Mouse (Mus musculus) heart, postnatal 25 days (tissue): ENCODE results near the gene Anapc15. TPM values are rescaled to one million over a fixed set of nuclear protein-coding genes. Genes with fewer than 3 reads are reported as not detected.

Source experiments
- DNase-seq: peaks from one replicate; pipeline ENCODE4 v3.0.0; 2022; ENCODE audit warnings: low spot score
- intact Hi-C: fragments of 180-260 bp; cut with DNase I; formaldehyde crosslinking; loops from one replicate; pipeline ENCODE4 v1.15.1; 2025
- total RNA-seq, 2 experiments: library from RNA; stranded (reverse); gene quantifications; 2 replicates each; pipeline ENCODE4 v1.2.3; 2021

Gene Anapc15
- total RNA-seq: 10 to 100 TPM; 16.5 to 17.9 TPM

DNA sequence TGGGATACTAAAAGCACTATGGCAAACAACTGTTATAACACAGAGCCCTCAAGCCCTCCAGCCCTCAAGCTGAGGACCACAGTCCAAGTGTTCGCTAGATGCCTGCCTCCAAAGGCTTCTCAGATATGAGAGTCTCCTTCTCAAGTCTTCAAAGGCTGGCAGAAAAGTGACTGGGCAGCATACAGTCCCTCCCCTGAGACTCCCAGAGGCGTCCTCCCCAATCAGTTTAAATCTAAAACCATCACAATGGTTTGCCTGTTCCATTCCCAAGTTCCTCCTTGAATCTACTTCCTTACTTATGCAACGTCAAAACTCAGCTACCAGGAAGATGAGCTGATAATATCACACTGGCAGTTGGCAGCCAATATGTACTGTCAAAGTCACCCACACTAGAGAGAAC lies at the start of gene Anapc15:
Anapc15 (plus strand) TSS at position 301 of the 400 bp plus-strand sequence.
- DNase-seq: no peak
- intact Hi-C loops: no loop called here

GRCm38 (mm10) chr7:101817861-101818401 lies 45.6 kb upstream of the Anapc15 start, which contains the start of gene Phox2a:
Gene Phox2a, plus strand, starts transcription at chr7:101818313.
- DNase-seq: no peak
- intact Hi-C loops: no loop called here

DNA sequence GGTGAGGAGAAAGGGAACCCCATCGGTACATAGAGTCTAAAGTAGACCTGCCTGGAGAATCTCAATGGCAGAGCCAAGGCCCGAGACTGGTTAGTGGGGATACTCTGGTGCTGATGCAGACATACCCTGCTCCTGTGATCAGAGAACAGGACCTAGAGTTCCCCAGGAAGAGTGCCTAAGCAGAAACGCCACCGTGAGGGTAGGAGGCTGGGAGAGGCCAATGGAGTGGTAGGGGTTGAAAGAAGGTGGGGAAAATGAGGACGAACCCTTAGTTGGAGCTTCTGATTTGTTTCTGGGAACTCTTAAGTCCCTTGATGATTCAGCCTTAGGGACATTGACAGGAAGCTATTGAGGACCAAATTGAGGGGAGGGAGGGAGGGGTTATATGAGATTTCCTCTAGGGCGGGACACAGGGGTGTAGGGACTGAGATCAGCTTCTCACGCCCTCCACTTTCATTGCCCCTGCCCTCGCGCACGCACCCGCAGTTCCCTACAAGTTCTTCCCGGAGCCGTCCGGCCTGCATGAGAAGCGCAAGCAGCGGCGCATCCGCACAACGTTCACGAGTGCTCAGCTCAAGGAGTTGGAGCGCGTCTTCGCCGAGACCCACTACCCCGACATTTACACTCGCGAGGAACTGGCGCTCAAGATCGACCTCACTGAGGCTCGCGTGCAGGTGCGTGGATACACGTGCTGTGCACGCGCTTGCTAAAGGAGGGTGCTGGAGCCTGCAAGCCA lies 43.1 kb upstream of the Anapc15 start:
- intact Hi-C loops: no loop called here
- DNase-seq: no peak

DNA sequence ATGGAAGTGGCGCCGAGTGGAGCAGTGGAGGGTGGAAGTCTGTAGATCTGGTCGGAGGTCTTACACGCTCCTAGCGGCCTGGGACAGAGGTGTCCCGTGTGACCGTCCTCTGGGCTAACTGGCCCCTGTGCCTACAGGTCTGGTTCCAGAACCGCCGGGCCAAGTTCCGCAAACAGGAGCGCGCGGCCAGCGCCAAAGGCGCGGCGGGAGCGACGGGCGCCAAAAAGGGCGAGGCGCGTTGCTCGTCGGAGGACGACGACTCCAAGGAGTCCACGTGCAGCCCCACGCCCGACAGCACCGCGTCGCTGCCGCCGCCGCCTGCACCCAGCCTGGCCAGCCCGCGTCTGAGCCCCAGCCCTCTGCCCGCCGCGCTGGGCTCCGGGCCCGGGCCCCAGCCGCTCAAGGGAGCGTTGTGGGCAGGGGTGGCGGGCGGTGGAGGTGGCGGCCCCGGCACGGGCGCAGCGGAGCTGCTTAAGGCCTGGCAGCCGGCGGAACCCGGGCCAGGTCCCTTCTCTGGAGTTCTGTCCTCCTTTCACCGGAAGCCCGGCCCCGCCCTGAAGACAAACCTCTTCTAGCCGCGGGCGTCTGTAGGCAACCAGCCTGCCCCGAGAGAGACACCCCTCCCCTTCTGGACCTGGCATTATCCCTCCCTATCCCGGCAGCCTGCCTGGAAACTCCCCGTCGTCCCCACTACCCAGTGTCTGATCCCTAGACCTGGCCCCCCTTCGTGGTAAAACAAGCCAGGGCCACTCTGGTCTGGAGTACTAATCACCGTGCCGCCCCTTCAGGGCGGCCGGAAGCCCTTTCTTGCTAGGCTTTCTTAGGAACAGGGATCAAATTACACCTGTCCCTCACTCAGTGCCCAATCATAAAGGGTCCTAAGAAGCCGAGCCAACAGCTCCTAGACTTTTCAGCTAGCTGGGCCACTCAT lies 41.7 kb upstream of the Anapc15 start:
- intact Hi-C loops: loop anchor here (2.0 kb wide), 1 partner anchor 15 kb away; no protein-coding TSS in a partner anchor
- peak; percentile 61 for DNase-seq

DNA sequence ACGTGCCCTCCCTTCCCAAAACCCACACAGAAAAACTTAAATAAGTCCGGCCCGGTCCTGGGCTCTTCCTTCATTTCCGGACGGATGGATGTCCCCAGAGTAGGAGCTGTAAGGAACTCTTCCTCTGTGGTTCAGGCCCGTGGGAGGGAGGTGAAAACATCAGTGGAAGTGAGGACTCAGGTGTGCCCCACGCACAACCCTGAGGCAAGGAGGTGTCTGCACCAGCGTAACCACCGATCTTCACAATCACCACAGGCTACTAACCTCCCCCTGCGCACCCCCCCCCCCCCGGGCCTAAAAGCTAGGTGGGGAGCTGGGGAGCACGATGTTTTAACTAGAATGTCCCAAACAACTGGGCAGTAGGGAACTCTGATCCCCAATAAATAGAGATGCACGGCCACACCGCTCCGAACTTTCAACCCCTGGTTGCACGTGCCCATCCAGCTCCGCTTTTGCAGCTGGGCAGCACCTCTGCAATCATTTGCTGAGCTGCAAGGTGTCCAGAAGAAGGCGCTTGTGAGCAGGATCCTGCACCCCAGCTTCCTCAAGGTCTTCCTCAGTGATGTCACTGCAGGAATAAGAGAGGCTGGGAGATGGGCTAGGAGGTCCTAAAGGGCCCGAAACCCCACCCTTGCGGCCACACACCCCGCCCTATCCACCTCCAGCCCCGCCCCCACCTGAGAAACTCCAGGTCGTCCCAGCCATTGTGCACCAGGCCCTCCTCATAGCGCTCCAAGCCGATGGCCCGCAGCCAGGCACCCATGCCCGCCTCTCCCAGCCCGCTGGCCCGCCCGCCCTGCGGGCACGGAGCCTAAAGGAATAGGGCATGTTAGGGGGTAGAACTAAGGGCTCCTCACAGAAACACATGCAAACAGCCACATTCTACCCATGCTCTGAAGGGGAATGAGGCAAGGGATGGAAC lies 40.4 kb upstream of the Anapc15 start:
- no peak for DNase-seq
- intact Hi-C loops: loop anchor here (2.0 kb wide), 1 partner anchor 14 kb away; no protein-coding TSS in a partner anchor

- no peak for DNase-seq
- intact Hi-C loops: loop anchor here (2.0 kb wide), 1 partner anchor 13 kb away; no protein-coding TSS in a partner anchor
Observed at GRCm38 (mm10) chr7:101823758-101824630, 39.5 kb upstream of the Anapc15 start.

- DNase-seq: no peak
- intact Hi-C loops: no loop called here
Observed at GRCm38 (mm10) chr7:101830373-101830772, 33.1 kb upstream of the Anapc15 start.

DNA sequence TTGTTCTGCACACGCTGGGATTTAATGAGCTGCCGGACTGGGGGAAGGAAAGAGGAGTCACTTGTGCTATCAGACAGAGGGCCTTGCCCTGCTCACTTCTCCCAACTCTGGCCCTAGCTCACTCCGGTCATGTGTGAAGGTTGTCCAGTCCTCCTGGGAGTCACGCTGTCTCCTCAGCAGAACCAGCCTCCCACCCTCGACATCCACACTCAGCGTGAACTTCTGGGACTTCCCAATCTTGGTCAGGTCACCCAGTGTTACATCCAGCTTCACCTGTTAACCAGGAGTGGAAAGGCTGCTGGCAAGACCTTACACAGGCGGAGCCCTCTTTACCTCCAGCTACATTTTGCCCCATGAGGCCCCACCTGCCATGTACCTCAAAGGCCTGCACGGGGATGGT lies 32.1 kb upstream of the Anapc15 start:
- no peak for DNase-seq
- intact Hi-C loops: no loop called here

- intact Hi-C loops: no loop called here
Observed at GRCm38 (mm10) chr7:101832372-101832771, 31.1 kb upstream of the Anapc15 start.

DNA sequence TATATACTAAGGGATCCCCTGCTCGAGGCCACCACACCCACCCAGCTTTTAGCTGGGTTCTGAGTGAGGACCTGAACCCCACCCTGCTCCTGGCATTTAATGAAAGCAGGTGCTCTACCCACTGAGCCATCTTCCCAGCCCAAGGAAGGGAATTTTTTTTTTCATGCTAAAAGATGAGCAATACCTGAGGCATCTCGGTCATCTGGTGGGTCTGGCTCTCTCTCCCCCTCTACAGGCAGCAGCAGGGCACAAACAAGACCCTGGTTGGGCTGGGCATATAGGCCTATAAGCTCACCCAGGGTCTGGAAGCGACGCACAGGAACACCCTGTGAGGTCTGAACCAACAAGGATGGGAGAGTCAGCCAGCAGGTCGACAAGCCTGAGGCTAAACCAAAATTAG lies 30.2 kb upstream of the Anapc15 start:
- no peak for DNase-seq
- intact Hi-C loops: no loop called here

More at GRCm38 (mm10) chr7:101832372-101832771, 31.1 kb upstream of the Anapc15 start:
- DNase-seq: no peak

DNA sequence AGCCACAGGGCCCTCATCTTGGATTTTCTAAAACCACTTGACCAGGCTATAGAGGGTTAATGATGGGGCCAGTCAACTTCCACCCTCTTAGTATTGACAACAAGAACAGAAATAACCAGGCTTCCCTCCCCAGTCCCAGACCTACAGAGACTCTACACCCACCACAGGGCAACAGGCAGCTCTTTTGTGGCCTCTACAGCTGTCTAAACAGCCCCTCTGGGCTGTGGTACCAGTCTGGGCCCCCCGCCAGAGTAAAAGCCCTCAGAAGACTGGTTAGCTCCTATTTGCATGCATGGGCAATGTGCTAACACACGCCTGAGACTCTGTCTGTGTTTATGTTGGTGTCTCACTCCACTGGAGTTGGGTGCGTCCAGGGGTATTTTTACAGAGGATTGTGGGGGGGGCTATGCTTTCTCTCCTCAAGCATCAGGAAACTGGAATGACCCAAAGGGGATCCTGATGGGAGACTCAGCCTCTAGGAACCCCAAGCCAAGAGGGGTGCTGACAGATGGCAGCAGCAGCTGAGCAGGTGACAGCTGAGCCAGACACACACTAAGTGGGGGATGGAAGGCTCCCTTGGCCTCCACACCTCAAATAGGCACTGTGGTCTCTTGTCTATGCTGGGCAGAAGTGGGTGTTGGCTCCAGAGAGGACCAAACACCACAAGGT lies 29.5 kb upstream of the Anapc15 start:
- DNase-seq: no peak
- intact Hi-C loops: no loop called here

- no peak for DNase-seq
- intact Hi-C loops: loop anchor here (5.0 kb wide), 1 partner anchor 158 kb away; no protein-coding TSS in a partner anchor
Observed at GRCm38 (mm10) chr7:101834903-101835302, 28.6 kb upstream of the Anapc15 start.

GRCm38 (mm10) chr7:101835457-101836109 lies 27.9 kb upstream of the Anapc15 start:
- intact Hi-C loops: loop anchor here (2.0 to 5.0 kb wide), 3 partner anchors 13 to 158 kb away; partner anchors contain the start of gene Tomt
- DNase-seq: no peak

GRCm38 (mm10) chr7:101836271-101837153 lies 27.0 kb upstream of the Anapc15 start:
- intact Hi-C loops: loop anchor here (2.0 to 5.0 kb wide), 3 partner anchors 14 to 159 kb away; partner anchors contain the start of gene Tomt
- DNase-seq: no peak

DNA sequence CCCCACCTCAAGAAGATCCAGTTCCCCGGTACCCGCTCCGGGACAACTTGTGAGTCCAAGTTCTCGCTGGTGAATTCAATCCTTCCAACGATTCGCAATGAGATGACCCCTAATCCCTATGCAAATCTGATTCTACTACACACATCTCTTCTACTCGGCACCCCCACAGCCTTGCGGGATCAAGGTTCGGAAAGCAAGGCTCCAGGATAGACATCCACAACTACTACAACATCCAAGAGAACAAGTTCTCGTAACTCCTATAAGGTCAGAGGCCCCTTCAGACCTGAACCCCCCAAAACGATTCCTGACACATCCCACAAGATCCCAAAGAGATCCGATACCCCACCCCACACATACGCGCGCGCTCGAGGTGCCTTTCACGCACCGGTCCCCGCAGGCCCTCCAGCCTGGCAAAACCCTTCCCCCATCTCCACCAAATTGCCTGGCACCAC lies 26.3 kb upstream of the Anapc15 start:
- intact Hi-C loops: loop anchor here (2.0 to 5.0 kb wide), 3 partner anchors 14 to 160 kb away; partner anchors contain the start of gene Tomt
- DNase-seq: no peak
